Mouse (Mus musculus) bone marrow macrophage, adult 2 months (primary cell): ENCODE results near the gene Sdr42e1. TPM values are rescaled to one million over a fixed set of nuclear protein-coding genes. Genes with fewer than 3 reads are reported as not detected.

Source experiments
- H3K27ac ChIP-seq: 2 replicates; pipeline ENCODE4 v1.5.1; 2012; ENCODE audit warnings: low read depth, low read length; ENCODE audit not compliant: insufficient read depth
- H3K4me1 ChIP-seq: 2 replicates; pipeline ENCODE4 v1.6.1; 2012; ENCODE audit warnings: low read length; ENCODE audit not compliant: control insufficient read depth, insufficient read depth
- H3K4me3 ChIP-seq: 2 replicates; pipeline ENCODE4 v1.5.1; 2012; ENCODE audit warnings: mild to moderate bottlenecking, low read length, moderate library complexity; ENCODE audit not compliant: insufficient read depth
- CTCF ChIP-seq: IDR thresholded peaks from 2 replicates; pipeline ENCODE4 v1.5.1; 2012; ENCODE audit warnings: low read depth, mild to moderate bottlenecking, low read length, moderate library complexity
- POLR2A ChIP-seq: IDR thresholded peaks from 2 replicates; pipeline ENCODE4 v1.6.1; 2012; ENCODE audit warnings: mild to moderate bottlenecking, low read depth, low read length, borderline replicate concordance
- polyA plus RNA-seq: library from polyadenylated mRNA; stranded (reverse); fragments of >200 nt; gene quantifications from 2 replicates; pipeline ENCODE4 v1.2.4, GENCODE M21; 2012; ENCODE audit not compliant: missing spikeins, insufficient read depth, insufficient read length

Gene Sdr42e1
- polyA plus RNA-seq, 1 experiment = 4.7 TPM

DNA sequence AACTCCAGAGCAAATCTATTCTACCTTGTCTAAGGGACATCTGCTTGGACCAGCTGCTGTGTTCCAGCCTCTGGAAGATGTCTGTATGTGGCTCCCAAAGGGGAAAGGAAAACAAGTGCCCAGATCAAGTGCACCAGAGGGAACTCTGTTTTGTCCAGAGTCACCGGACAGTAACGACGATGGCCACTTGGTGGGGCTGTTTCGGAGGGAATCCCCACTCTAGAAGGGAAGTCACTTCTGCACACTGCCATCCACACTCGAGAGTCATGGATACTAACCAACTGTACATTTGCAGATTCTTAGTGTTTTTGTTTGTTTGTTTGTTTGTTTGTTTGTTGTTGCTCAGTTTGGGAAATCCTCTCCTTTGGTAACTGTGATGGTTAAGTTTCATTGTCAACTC is 23.8 kb upstream of the Sdr42e1 start:
- H3K4me1 ChIP-seq = peaks cover 9% of the 10 kb centered on the region
- TF ChIP-seq POLR2A (no peak), CTCF (peak; percentile 59)
- H3K27ac ChIP-seq = no peak overlapping the region
- H3K4me3 ChIP-seq = no peak overlapping the region

DNA sequence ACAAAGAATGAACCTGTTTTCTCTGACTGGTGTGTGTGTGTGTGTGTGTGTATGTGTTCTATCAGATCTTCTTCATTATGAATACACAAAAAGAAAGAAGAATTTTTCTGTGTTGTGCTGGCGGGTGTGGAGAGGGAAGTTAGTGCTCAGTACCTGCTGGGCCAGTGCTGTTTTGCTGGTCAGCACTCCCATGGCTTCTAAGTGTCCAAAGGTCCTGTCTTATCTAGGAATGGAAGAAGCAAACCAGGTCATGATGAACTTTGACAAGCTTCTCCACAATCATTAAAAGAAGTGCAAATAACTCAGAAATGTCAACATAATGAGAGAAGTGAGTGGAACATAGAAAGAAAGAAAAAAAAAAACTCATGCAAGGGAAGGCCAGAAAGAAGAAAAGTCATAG is 22.1 kb upstream of the Sdr42e1 start:
- Histone ChIP-seq H3K4me1 (peaks cover 4% of the 10 kb centered on the region), H3K4me3 (no peak overlapping the region), H3K27ac (no peak overlapping the region)
- TF ChIP-seq CTCF = no peak
- no peak for TF ChIP-seq POLR2A

DNA sequence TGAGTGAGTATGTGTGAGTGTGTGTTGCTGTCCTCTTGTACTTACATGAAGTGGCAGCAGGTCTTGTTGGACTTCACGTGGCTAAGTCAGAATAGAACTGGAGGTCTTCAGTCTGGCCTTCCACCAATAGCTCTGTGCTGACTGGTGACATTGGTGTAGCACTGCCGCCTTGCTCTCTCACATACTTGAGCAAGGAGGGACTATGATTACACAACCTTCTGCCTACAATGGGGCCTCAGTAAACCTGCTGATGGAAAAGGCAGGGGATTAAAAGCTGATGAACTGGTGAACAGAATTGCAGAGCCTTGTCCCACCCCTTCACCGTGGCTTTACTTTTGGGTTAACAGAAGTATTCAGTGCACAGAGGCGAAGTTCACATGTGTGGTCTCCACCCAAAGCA is 18.6 kb upstream of the Sdr42e1 start:
- H3K4me3 ChIP-seq = no peak overlapping the region
- no peak for TF ChIP-seq POLR2A
- no peak overlapping the region for H3K27ac ChIP-seq
- no peaks in the 10 kb centered on the region for H3K4me1 ChIP-seq

DNA sequence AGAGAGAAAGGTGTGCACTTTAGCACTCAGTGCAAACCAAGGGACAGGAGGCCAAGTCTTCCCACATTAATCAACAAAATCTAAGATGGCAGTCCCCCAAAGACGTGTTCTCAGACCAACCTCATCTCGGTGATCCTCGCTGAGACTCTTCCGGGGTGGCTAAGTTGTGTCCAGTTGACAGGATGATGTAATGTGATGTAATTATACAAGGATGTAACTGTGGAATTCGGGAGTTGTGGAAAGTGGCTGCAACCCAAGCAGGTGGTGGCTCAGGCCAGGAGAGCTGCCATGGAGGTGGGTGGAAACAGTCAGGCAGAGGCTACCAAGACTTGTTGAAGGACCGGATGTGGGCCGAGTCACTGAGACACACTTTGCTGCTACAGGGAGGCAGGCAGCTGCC is 14.4 kb upstream of the Sdr42e1 start:
- no peak overlapping the region for H3K4me3 ChIP-seq
- H3K27ac ChIP-seq = no peak overlapping the region
- TF ChIP-seq CTCF (no peak), POLR2A (no peak)
- H3K4me1 ChIP-seq = peaks cover 10% of the 10 kb centered on the region

DNA sequence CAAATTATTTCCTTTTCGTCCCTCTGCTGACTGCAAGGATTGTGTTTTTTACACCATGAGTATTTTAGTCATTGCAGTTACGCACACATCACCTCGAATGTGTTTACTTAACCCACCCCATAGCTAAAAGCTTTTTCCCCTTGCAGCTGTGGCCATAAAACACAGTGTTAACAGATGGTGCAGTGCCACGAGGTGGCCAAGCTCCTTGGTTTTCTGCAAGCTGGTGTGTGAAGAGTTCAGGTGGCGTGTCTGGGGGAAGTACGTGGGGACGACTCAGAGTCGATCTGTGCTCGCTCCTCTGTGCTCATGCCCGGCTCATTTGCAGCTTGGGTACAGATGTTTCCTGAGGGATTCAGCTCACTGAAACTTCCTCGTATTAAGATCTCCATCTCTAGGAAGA is 11.0 kb upstream of the Sdr42e1 start:
- no peak overlapping the region for H3K27ac ChIP-seq
- TF ChIP-seq POLR2A (no peak), CTCF (no peak)
- peaks cover 10% of the 10 kb centered on the region for H3K4me1 ChIP-seq
- no peak overlapping the region for H3K4me3 ChIP-seq

DNA sequence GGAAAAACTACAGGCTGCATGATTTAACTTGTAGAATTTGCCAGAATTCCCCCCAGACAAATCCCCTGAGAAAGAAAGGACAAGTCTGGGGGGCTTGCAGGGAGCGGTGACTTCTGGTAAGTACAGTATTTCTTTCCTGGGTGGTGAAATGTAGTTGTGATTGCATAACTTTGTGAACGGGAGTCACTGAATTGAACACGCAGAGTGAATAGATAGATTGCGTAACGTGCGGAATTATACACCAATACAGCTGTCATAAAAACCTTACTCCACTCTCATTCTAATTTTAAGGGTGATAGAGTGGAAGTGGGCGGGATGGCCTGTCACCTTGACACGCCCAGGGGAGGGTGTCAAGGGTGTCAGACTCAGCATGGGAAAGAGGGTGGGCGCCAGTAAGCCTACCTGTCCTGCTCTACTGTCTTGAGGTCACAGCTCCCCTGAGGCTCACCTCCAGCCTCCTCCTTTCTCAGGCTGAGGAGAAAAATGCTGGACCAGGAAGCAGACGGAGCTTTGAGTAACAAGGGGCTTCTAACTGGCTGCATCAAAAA is 10.5 kb upstream of the Sdr42e1 start:
- no peak for TF ChIP-seq POLR2A
- TF ChIP-seq CTCF = no peak
- H3K4me3 ChIP-seq = no peak overlapping the region

DNA sequence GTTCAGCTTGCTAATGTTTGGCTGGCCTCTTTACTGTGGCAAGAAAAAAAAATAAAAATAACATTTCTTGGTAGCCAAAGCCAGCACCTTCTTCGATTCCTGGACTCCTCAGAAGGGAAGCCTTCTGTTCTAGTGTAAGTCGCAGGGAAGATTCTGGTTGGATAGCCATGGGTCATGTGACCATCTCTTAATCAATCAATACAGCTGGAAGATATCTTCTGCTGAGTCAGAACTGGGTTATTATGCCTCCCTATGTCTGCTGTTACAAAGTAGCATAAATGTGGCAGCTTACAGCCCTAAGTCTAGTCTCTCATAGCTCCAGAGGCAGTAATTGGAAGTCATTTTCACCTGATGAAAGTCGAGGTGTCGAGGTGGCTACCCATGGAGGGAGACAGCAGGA is 5.2 kb upstream of the Sdr42e1 start:
- TF ChIP-seq CTCF (no peak), POLR2A (no peak)
- H3K4me3 ChIP-seq = no peak overlapping the region
- peaks cover 1% of the 10 kb centered on the region; the same call in 1 of the 2 replicates for H3K4me1 ChIP-seq
- no peak overlapping the region for H3K27ac ChIP-seq

More for the DNA sequence above, 10.5 kb upstream of the Sdr42e1 start:
- no peak overlapping the region for H3K27ac ChIP-seq
- peaks cover 10% of the 10 kb centered on the region for H3K4me1 ChIP-seq

DNA sequence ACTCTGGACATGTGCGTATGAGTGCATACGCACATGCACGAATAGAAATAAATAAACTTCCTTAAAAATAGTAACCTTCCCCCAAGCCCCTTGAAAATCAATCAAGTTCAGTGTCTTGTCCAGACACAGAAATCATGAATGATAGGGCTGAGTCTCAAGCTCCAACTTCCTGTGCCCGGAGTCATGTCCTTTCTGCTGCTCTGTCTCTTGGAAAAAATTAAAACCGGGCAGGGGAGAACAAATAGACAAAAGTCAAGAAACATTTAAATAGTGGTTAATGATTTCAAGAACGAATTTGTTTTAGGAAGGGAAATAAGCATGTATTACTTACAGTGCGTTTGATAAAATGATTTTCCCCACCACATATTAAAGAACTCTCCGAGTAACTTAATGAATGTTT is 3.5 kb upstream of the Sdr42e1 start:
- Histone ChIP-seq H3K4me3 (no peak overlapping the region), H3K4me1 (no peaks in the 10 kb centered on the region), H3K27ac (no peak overlapping the region)
- no peak for TF ChIP-seq POLR2A
- TF ChIP-seq CTCF = no peak

DNA sequence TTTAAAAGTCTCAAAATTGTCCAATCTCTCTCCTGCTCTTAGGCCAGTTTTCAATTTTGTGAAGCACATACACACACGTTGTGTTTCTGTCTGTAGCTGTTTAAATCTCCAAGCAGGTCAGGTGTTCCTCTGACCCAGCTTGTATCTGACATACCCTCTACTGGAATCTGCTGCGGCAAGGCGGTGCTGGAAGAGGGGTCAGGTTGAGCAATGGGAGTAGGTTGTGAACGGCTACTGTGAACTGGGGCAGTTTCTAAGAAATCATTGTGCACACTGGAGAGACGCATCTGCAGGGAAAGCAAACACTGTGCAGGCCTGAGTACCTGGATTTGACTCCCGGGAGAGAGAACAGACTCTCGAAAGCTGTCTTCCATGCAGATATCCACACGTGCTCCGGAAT is 3.0 kb upstream of the Sdr42e1 start:
- Histone ChIP-seq H3K4me1 (no peaks in the 10 kb centered on the region), H3K27ac (no peak overlapping the region), H3K4me3 (no peak overlapping the region)
- TF ChIP-seq POLR2A = no peak

DNA sequence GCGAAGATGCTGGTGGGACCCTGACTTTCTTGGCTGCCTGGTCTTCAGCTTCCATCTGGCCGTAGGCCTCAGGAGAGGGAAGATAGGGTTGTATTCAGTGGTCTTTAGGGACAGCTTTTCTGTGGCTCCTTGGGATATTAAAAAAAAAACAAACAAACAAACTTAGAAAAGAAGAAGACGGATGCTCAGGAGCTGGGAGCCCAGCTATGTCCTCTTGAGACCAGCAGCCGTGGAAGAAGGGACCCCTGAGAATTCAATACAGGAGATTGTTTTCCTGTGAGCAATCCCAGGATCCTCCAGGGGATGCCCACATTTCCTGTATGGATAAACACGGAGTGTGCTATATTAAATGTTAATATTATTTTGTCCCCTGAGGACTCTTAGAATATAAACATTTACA is 1.7 kb upstream of the Sdr42e1 start:
- TF ChIP-seq POLR2A (no peak), CTCF (no peak)
- H3K27ac ChIP-seq = no peak overlapping the region
- H3K4me3 ChIP-seq = no peak overlapping the region
- no peaks in the 10 kb centered on the region for H3K4me1 ChIP-seq

DNA sequence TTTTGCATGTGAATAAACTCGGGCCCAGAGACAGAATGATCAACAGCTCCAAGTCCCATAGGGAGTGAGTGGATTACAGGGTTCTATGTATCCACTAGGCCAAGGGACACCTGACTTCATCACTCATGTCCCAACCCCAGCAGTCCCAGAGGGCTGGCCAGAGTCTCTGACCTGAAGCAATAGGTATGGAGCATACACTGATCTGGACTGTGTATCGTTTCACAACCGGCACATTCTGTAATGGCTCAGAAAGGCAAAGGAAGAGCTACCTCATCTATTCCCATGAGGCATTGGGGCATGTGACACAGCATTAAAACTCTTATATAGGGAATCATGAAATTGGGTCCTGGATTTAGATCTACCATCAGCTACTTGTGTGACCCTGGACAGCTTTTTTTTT is 931 bp downstream of the Sdr42e1 start:
- no peak overlapping the region for H3K27ac ChIP-seq
- no peak for TF ChIP-seq CTCF
- no peak for TF ChIP-seq POLR2A
- no peak overlapping the region for H3K4me3 ChIP-seq
- H3K4me1 ChIP-seq = no peaks in the 10 kb centered on the region

DNA sequence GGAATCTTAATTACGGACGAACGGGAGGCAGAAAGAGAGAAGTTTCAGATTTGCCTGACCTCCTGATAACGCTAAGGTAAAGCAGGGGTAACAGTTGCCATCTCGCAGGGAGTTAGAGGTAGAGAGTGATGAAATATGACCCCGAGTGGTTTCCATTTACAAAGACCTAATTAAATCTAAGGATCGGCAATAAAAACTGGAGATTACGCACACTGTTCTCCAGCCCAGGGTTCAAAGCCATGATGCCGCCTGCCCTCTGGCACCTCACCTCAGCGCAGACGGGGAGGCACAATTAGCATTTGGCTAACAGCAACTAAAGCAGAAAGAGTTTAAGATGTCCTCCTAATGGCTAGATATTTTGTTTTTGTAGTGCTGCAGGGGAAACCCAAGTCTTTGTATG is 3.0 kb downstream of the Sdr42e1 start:
- no peak overlapping the region for H3K27ac ChIP-seq
- TF ChIP-seq POLR2A (no peak), CTCF (no peak)
- no peaks in the 10 kb centered on the region for H3K4me1 ChIP-seq
- H3K4me3 ChIP-seq = no peak overlapping the region
